Mouse (Mus musculus) myocyte (in vitro differentiated cells): ENCODE measurements at regions not wholly inside any gene's neighbourhood (a gene's known extent, or its start where the extent isn't known, plus 50 kb on each side); places are given as distances from the start of the nearest gene placed in this dataset.

ENCODE experiments used
- H3K27me3 ChIP-seq: one replicate; pipeline ENCODE4 v1.6.1; 2011; ENCODE audit not compliant: control insufficient read depth, insufficient read depth, insufficient read length
- H3K36me3 ChIP-seq: one replicate; pipeline ENCODE4 v1.6.1; 2011; ENCODE audit not compliant: control insufficient read depth, insufficient read depth
- H3K4me2 ChIP-seq: one replicate; pipeline ENCODE4 v1.6.1; 2011; ENCODE audit warnings: low read depth, control low read depth
- H3K4me3 ChIP-seq: one replicate; pipeline ENCODE4 v1.5.1; 2011; ENCODE audit warnings: mild to moderate bottlenecking, control low read depth, moderate library complexity
- H3K79me2 ChIP-seq: one replicate; pipeline ENCODE4 v1.6.1; 2011; ENCODE audit not compliant: control insufficient read depth, insufficient read depth
- H3ac ChIP-seq: one replicate; pipeline ENCODE4 v1.6.1; 2011; ENCODE audit not compliant: control insufficient read depth, insufficient read length
- CEBPB ChIP-seq: IDR thresholded peaks from 2 replicates; pipeline ENCODE4 v1.6.1; 2011; ENCODE audit warnings: mild to moderate bottlenecking, moderate library complexity; ENCODE audit not compliant: poor library complexity, insufficient read depth, severe bottlenecking
- E2F4 ChIP-seq: IDR thresholded peaks from one replicate; pipeline ENCODE4 v1.6.1; 2011; ENCODE audit warnings: mild to moderate bottlenecking, control low read depth, moderate library complexity; ENCODE audit not compliant: insufficient read depth
- MAX ChIP-seq: IDR thresholded peaks from one replicate; pipeline ENCODE4 v1.6.1; 2011; ENCODE audit warnings: low read depth, mild to moderate bottlenecking, control low read depth
- MYOD1 ChIP-seq, 3 experiments: IDR thresholded peaks; one replicate each; pipeline ENCODE4 v1.6.1; 2011; ENCODE audit warnings: control low read depth in 2 of 3, low read depth in 2 of 3, mild to moderate bottlenecking in 2 of 3, moderate library complexity in 1 of 3; ENCODE audit not compliant: insufficient read length in 2 of 3, control insufficient read depth in 1 of 3
- MYOG ChIP-seq, 3 experiments: IDR thresholded peaks; one replicate each; pipeline ENCODE4 v1.6.1; 2011; ENCODE audit warnings: control low read depth in 2 of 3, low read depth in 2 of 3, mild to moderate bottlenecking in 2 of 3; ENCODE audit not compliant: insufficient read length in 2 of 3, control insufficient read depth in 1 of 3, insufficient read depth in 1 of 3
- POLR2A ChIP-seq: IDR thresholded peaks from one replicate; pipeline ENCODE4 v1.6.1; 2011; ENCODE audit warnings: low read depth, mild to moderate bottlenecking, control low read depth, moderate library complexity; ENCODE audit not compliant: insufficient read length
- POLR2AphosphoS2 ChIP-seq: IDR thresholded peaks from one replicate; pipeline ENCODE4 v1.6.1; 2011; ENCODE audit warnings: low read depth, control low read depth; ENCODE audit not compliant: insufficient read length
- REST ChIP-seq: IDR thresholded peaks from one replicate; pipeline ENCODE4 v1.6.1; 2011; ENCODE audit warnings: mild to moderate bottlenecking, control low read depth, moderate library complexity; ENCODE audit not compliant: insufficient read depth, insufficient read length
- SRF ChIP-seq: IDR thresholded peaks from one replicate; pipeline ENCODE4 v1.6.1; 2011; ENCODE audit warnings: low read depth; ENCODE audit not compliant: control insufficient read depth, insufficient read length
- TCF12 ChIP-seq: IDR thresholded peaks from one replicate; pipeline ENCODE4 v1.6.1; 2011; ENCODE audit warnings: mild to moderate bottlenecking, control low read depth; ENCODE audit not compliant: poor library complexity, insufficient read depth, severe bottlenecking
- TCF3 ChIP-seq: IDR thresholded peaks from one replicate; pipeline ENCODE4 v1.6.1; 2011; ENCODE audit warnings: low read depth, control low read depth; ENCODE audit not compliant: insufficient read length
- USF1 ChIP-seq: IDR thresholded peaks from one replicate; pipeline ENCODE4 v1.6.1; 2011; ENCODE audit warnings: low read depth, mild to moderate bottlenecking, control low read depth, moderate library complexity

DNA sequence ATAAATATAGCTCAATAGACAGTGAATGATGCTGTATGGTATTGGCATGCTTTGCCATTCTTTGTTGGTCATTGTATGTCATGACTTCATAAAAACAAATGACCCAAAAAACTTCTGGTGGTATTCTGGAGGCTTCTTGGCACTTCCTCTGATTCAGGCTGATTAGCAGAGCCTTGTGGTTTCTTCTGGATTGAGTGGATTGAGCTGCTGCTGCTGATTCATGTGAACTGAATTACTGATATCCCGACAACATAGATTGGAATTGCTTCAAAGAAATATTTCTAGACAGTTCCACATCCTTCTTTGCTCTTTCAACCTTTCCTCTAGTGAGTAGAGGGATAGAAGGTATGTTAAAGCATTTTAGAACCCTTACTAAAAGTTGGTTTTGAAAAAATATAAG, 559.9 kb downstream of the Prdm13 start:
- Histone ChIP-seq H3K4me3 (no peak overlapping the region), H3K36me3 (no peaks in the 10 kb centered on the region), H3K4me2 (no peak overlapping the region), H3ac (no peak overlapping the region), H3K79me2 (no peaks in the 10 kb centered on the region), H3K27me3 (no peaks in the 10 kb centered on the region)
- TF ChIP-seq MYOG (IDR thresholded peaks at IDR 0.05; ENCODE audit: control insufficient read depth in 1 of 3, insufficient read depth in 1 of 3, insufficient read length in 2 of 3, low read depth in 2 of 3) (no peak), SRF (no peak), REST (no peak), E2F4 (no peak), MAX (no peak), USF1 (no peak), TCF3 (no peak), POLR2A (no peak), CEBPB (no peak), POLR2AphosphoS2 (no peak)

DNA sequence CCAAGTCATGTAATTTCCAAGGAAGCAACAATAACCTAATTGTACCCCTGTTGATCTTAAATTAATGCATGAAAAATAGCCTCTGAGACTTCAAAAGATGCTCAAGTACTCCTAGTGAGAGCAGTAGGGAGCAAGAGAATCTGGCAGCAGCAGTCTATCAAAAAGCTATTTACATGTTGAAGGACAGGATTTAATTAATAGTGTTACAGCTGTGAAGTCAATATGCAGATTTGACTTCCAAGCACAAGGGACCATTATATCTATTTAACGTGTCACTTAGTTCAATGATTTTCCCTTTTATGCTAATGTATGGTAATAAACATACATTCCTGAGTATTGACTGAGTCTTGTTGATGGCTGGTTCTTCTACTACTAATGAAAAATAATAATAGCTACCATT, 590.0 kb downstream of the Prdm13 start:
- TF ChIP-seq POLR2AphosphoS2 (no peak), REST (no peak), TCF12 (no peak), SRF (no peak)
- no peaks in the 10 kb centered on the region for H3K27me3 ChIP-seq

DNA sequence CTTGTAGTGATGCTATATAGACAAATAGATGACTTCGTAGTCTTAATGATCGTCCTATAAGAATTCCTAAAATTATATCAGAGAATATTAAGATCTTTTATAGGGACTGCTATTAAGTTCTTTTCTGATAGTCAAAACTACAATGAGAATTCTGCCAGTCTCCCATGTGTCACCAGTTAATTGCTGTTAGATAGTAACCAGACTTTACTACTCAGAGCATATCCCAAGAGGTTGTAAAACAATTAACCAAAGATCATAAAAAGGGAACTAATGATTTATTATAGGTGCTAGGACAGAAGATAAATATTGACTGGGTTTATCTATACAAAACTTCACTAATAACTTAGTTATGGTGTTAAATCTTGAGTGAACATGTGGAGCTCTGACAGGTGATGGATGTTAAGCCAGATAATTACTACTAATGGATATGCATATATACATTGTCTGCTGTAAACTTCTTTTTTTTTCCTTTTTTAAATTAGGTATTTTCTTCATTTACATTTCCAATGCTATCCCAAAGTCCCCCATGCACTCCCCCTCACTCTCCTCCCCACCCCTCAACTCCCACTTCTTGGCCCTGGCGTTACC, 615.5 kb downstream of the Prdm13 start:
- Histone ChIP-seq H3K79me2 (no peaks in the 10 kb centered on the region), H3K36me3 (no peaks in the 10 kb centered on the region), H3K4me2 (no peak overlapping the region), H3K27me3 (no peaks in the 10 kb centered on the region), H3K4me3 (no peak overlapping the region), H3ac (no peak overlapping the region)
- TF ChIP-seq USF1, result no peak
- no peak for TF ChIP-seq SRF
- TF ChIP-seq REST, result no peak
- TF ChIP-seq TCF12, result no peak
- TF ChIP-seq POLR2A, result no peak
- no peak for TF ChIP-seq MYOD1 (IDR thresholded peaks at IDR 0.05; ENCODE audit: control insufficient read depth in 1 of 3, insufficient read length in 2 of 3, low read depth in 2 of 3)
- no peak for TF ChIP-seq E2F4
- no peak for TF ChIP-seq MYOG (IDR thresholded peaks at IDR 0.05; ENCODE audit: control insufficient read depth in 1 of 3, insufficient read depth in 1 of 3, insufficient read length in 2 of 3, low read depth in 2 of 3)
- TF ChIP-seq POLR2AphosphoS2, result no peak

More for the DNA sequence above, 590.0 kb downstream of the Prdm13 start:
- Histone ChIP-seq H3K4me2 (no peak overlapping the region), H3ac (no peak overlapping the region), H3K4me3 (no peak overlapping the region), H3K36me3 (no peaks in the 10 kb centered on the region), H3K79me2 (no peaks in the 10 kb centered on the region)
